Mouse (Mus musculus) thymus, adult 18-20 months (tissue): ENCODE measurements around the gene Myod1.
A peak's percentile ranks its signal among the peaks of the same experiment; 100 is the strongest.

Experiments
- DNase-seq, 2 experiments: peaks; one replicate each; pipeline ENCODE4 v3.0.0; 2022; ENCODE audit warnings: mixed read lengths in 2 of 2

The Myod1 gene

DNA sequence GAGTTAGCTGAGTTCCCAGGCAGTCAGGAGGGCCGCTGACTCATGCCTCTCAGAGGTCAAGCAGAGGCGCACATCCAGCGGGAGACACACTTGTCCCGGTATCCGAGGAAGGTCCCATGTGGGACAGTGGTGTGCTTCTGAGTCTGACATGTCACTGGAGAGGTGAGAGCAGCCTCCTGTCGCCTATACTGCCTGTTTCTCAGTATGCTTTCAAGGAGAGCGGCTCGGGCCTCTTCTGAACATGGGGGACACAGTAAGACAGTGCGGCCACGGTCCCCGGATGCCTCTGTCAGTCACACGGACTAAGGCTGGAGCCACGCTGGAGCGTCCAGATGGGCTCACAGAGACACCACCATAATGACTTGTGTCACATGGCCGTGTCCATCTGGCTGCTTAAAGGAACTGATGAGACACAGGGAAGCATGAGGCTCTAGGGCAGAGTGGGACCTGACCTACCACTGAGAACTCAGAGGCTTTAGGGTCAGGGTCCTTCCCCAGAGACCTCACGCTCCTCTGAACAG is 41.9 kb downstream of the Myod1 start:
- DNase-seq: no peak

DNA sequence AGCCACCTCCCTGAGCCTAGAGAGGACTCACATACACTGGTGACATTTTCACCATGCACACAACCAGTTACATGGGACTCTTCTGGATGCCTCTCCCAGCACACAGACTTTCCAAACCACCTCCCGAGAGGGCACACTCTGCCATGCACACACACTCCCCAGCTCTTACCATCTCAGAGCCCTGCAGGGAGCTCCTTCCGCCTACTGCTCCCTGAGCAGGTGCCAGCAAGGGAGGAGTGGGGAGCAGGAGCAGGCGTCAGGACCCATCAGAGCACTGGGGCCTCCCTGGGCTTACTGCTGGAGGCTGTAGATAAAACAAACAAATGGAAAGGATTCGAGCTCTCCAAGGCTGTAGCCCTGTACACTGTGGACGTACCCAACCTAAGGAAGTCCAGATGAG is 45.3 kb downstream of the Myod1 start:
- DNase-seq: no peak

DNA sequence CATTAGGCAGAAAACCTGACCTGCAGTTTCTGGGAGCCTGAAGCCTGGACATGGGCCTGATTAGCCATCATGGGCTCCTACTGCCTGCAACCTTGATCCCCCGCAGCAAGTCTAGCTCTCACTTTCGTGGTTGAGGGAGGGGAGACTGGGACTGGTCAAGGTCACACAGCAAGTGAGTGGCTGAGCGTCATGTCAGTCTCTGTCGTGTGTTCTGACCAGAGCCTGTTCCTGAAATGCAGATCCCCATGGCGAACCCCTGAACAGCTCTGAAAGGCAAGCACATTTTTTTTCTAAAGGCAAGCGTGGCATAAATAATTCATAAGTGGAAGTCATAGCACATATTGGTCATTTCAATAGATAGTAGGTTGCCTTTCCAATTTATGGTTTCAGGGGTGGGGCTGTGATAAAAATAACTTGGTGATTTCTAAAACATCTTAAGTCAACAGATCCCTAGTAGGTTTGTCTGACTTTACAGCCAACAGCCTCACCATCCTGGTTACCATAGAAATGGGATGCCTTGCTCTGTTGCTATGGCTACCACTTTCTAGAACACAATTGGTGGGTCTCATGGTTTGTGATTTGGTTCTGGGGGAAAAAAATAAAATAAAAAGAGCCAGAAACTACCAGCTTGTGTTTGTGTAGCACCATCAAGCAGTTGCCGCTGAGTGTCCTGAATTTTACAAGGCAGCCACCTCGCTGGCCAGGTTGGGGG is 45.9 kb downstream of the Myod1 start:
- DNase-seq: no peak

DNA sequence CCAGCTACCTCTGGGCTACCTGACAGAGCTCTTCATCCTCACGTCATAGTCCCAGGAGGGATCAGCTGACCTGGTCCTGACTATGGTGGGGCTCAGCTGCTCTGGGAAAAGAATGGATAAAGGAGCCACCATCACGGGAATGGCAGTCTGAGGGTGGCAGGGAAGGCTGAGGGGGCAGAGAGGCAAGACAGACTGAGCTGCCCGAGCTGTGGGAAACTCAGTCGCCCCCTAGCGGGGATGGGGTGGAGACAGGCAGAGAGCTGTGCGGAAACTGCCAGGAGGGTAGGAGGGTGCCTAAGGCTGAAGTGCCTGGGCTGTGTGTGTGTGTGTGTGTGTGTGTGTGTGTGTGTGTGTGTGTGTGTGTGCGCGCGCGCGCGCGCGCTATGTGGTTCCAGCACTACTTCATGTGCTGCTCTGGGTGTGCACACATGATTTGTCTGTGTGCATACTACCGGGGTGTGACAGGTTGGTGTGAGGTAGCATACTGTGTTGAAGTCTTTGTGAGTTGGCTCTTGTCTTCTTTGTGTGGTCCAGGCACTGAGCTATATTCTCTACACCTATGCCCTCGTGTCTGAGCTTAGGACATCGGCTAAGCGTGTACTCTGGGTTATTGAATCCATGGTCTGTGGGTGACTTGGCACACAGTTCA is 46.6 kb downstream of the Myod1 start:
- peak; percentile 15 to 24 for DNase-seq

DNA sequence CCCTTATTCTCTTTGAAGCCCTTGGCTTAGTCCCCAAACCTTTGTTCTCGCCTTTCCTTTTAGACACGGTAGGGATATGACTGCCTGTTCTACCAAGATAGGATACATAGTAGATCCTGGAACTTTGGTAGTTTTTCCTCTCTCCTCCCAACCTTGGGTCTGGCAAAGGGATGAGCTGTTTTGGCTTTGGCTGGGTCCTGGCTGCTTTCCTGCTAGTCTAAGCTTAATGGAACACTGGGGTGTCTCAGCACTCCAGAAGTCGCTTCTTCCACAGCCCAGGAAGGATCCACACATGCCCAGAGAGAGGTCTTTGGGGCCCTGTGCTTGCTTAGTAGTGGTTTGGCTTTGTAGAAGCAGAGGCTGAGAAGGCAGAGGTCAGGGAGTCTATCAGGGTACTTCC is 47.7 kb downstream of the Myod1 start:
- DNase-seq: no peak

DNA sequence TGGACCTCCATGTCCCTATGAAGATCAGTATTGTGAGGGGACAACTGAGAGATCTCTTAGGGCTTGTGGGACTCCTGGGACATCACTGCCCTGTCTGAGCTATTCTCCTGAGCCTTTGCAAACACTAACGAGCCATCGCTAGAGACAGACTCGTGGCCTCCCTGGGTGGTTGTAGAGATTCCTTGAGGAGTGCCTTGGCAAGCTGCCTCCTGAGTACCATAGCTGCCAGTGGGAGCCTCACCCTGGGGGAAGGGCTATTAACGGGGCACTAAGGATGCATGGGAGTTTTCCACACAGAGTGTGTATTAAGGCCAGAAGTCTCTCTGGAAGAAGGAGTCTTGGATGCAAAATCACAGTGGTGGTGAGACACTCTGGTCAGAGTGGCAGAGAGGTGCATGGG is 48.7 kb downstream of the Myod1 start:
- no peak for DNase-seq
